Mouse (Mus musculus) liver, adult (tissue): Measurements from ENCODE around the gene Ubap2.

Source experiments
- GATA4 ChIP-seq: IDR thresholded peaks from 2 replicates; pipeline ENCODE4 v1.6.1; 2014; ENCODE audit warnings: mild to moderate bottlenecking, low read length; ENCODE audit not compliant: insufficient replicate concordance

Ubap2 gene

DNA sequence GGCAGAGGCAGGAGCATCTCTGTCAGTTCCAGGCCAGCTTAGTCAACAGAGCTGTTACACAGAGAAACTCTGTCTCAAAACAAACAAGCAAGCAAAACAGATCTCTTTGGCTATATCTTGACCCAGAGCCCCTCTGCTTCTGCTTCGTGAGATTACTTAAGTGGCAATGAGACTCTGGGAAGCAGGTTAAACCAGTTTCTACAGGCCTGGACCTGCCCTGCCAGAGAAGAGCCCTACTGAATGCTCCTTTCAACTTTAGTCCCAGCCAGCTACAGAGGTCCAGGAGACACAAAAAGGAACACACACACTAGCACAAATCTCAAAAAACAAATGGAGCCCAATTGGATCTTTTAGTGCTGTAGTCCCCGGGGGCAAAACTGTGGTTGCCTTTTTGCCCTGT is 9.1 kb upstream of the Ubap2 start:
- TF ChIP-seq GATA4: no peak

DNA sequence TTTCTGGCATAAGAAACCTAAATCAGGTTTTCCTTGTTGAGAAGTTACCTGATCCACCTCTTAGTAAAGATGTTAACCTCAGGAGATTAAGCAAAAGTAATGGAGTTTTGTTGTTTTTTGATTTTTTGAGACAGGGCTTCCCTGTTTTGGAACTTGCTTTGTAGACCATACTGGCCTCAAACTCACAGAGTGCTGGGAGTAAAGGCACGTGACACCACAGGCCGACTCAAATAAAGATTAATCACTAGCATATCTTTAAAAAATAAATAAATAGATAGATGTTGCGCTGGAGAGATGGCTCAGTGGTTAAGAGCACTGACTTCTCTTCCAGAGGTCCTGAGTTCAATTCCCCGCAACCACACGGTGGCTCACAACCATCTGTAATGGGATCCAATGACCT is 983 bp upstream of the Ubap2 start:
- TF ChIP-seq GATA4: no peak

DNA sequence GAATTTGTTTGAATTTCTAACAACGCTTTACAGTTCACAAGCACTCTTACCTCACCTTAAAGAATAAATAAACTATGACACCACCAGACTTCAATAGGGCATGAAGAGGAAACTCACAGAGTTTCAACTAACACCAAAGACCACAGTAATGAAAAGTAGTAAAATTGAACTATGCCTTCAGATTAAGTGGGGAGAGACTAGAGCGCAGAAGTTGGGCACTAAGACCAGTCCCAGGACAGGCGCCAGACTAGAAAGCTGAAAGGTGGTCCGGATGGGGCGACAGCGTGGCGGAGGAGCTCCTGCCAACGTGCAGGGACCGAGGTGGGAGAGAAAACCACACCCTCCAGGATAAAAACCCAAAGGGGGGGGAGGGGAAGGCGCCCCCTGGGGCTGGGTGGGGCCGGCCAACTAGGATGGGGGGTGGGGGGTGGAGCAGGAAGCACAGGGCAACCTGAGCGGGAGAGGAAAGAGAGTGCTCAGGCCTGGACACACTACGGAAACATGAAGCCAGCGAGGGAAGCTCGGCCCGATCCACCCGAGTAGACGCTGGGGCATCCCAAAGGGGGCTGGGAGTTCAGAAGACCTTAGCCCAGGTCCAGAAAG is 466 bp downstream of the Ubap2 start:
- TF ChIP-seq GATA4: no peak

DNA sequence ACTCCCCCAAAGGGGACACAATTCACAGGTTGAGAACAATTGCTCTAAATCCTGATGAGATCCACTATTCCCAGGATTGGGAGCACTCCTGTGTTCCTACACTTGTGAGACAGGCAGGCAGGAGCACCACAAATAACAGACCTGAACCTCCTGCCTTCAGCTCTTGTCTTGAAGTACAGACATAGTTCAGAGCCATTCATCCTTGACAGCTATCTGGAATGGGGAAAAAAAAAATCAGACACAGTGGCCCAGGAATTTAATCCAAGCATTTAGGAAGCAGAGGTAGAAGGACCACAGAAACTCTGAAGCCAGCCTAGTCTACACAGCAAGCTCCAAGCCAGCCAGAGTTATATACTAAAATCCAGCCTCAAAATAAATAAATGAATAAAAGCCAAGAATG is 6.8 kb downstream of the Ubap2 start:
- no peak for TF ChIP-seq GATA4

GRCm38 (mm10) chr4:41266350-41266749 is 8.6 kb downstream of the Ubap2 start:
- no peak for TF ChIP-seq GATA4

GRCm38 (mm10) chr4:41260691-41261090 is 14.3 kb downstream of the Ubap2 start:
- no peak for TF ChIP-seq GATA4

GRCm38 (mm10) chr4:41259019-41259418 is 15.9 kb downstream of the Ubap2 start:
- TF ChIP-seq GATA4: no peak

- no peak for TF ChIP-seq GATA4
These were observed 17.2 kb downstream of the Ubap2 start for GRCm38 (mm10) chr4:41257752-41258151.

DNA sequence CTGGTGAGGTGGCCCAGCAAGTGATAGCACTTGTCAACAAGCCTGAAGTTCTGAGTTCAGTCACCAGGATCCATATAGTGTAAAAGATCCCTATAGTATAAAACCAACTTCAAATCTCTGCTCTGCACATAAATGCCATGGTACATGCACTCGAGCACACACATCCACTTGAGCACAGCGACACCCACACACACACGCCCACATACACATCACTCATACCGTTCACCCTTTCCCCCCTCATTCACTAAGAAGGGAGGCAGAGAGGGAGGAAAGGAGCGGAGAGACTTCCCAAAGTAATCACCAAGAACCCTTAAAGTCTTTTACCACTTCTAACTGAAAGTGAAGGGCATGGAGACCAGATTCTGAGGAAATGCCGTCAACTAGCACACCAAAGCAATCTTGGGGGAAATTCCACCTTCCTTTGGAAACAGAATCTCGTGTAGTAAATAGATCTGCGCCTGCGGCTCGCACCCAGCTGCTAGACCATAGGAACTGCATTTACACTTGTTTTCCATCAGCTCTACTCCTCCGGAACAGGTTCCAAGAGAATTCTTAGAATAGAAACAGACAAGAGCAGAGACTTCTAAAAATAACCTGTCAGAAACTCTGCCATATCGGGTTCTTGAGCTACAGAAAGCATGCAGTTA is 19.3 kb downstream of the Ubap2 start:
- TF ChIP-seq GATA4: no peak

DNA sequence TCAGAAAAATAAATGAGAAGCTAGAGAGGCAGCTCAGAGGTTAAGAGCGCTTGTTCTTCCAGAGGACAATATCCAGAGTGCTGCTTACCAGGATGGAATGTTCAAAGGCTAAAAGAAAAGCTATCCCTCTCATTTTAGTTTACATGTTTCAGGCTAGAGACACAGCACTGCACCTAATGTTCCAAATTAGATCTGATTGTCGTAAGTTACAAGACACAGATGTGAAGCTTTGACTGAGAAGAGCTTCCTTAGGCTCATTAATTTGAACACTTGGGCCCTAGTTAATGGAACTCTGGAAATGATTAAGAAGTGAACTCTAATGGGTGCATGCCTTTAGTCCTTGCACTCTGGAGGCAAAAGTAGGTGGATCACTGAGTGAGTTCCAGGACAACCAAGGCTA is 21.2 kb downstream of the Ubap2 start:
- no peak for TF ChIP-seq GATA4

DNA sequence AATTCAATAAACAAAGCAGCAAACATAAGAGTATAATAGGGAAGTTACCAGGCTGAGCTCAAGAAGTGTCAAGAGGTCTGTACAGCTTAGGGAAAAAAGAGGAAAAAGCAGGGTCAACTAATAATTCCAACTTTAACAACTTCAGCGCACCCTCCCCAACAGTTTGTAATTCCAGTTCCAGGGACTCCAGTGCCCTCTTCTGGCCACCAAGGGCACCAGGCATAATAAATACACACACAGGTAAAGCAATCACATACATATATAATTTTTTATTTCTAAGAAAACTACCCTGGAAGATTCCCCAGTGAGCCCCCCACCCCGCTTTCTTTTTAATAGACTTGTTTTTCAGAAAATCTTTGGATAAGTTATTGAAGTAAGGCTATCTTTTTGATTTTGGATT is 29.5 kb downstream of the Ubap2 start:
- TF ChIP-seq GATA4: no peak

GRCm38 (mm10) chr4:41240916-41241315 is 34.0 kb downstream of the Ubap2 start:
- TF ChIP-seq GATA4: no peak

- TF ChIP-seq GATA4: no peak
These were observed 39.3 kb downstream of the Ubap2 start for GRCm38 (mm10) chr4:41235621-41236020.

GRCm38 (mm10) chr4:41226351-41226750 is 48.6 kb downstream of the Ubap2 start:
- no peak for TF ChIP-seq GATA4

DNA sequence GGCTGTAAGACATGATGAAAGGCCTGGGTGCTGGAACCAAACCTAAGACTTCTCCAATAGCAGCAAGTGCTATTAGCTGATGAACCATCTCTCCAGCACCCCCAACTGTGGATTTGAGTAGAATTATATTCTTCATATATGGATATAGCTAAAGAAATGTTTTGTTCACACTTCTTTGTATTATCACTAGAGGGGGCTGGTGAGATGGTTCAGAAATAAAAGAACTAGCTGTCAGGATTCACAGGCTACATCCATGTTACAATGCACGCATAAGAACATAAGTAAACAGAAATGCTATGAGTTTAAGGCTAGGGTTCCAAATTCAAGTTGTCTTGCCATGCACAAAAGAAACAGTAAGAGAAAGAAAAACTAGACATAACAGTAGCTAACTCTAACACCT is 49.5 kb downstream of the Ubap2 start:
- TF ChIP-seq GATA4: no peak

DNA sequence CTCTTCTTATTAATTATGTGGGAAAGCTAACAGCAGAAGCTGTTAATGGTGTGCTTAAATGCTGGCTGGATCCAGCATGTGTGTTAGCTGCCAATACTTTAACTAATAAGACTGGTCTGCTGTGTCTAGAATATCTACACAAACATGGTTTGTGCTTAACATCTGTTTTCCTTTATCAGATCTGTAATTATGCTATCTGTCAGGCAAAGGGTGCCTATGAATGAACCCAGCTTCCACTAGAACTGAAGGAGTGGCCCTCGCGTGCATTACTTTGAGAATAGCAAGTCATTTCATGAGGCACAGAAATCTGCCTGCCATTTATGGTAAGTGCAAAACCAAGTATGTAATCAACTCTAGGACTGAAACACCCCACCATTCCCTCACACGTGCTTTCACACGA is 66.9 kb downstream of the Ubap2 start:
- TF ChIP-seq GATA4: no peak

DNA sequence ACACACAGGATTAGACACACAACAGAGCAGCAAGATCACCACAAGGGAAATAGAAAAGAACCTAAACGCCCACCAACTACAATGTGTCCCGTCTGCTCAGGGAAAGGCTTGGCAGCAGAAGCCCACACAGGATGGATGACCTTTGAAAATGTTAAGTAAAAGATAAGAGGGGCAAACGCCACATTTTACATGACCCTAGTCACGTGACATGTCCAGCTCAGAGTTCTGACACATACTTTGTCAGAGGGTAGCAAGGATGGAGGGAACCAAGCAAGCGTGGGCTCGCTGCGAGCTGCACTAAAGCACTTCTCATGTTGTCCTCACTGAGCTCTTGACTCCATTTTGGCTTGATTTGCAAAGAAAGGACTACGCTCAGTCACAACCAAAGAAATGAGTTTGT is 69.2 kb downstream of the Ubap2 start:
- TF ChIP-seq GATA4: no peak
